Mouse (Mus musculus): ENCODE measurements around the gene Lrch4. TPM values are rescaled to one million over a fixed set of nuclear protein-coding genes. Genes with fewer than 3 reads are reported as not detected.

Gene Lrch4
- polyA plus RNA-seq, 1 experiment from 2014 or later, result 42.6 TPM

GRCm38 (mm10) chr5:137685653-137686052 lies 56.7 kb downstream of the Lrch4 start:
- 95% methylated on average over 3 of the region's 3 CpGs for WGBS
- H3K27me3 ChIP-seq (ENCODE audit: insufficient read depth, low read length), result no peaks in the 10 kb centered on the region
- peaks cover 5% of the 10 kb centered on the region; the same call in 1 of the 2 replicates for H3K4me1 ChIP-seq (replicated peaks; ENCODE audit: insufficient read depth, low read length)
- H3K9me3 ChIP-seq (replicated peaks; ENCODE audit: low read length), result no peaks in the 10 kb centered on the region
- H3K4me3 ChIP-seq (replicated peaks; ENCODE audit: low read depth, low read length), result no peak overlapping the region
- no peak overlapping the region for H3K27ac ChIP-seq
- TF ChIP-seq CTCF (IDR thresholded peaks at IDR 0.05; ENCODE audit: low read depth), result no peak
- DNase-seq (ENCODE audit: low spot score), result no peak
- H3K9ac ChIP-seq (ENCODE audit: low read depth, low read length), result no peak overlapping the region
- ATAC-seq (replicated peaks; ENCODE audit: low FRiP score, low read depth), result no peak
- H3K4me2 ChIP-seq (ENCODE audit: low read length), result no peak overlapping the region
- H3K36me3 ChIP-seq (ENCODE audit: insufficient read depth, low read length), result no peaks in the 10 kb centered on the region

GRCm38 (mm10) chr5:137686127-137686790 lies 57.3 kb downstream of the Lrch4 start:
- no peaks in the 10 kb centered on the region for H3K36me3 ChIP-seq (ENCODE audit: insufficient read depth, low read length)
- no peaks in the 10 kb centered on the region for H3K27me3 ChIP-seq (ENCODE audit: insufficient read depth, low read length)
- no peak overlapping the region for H3K4me3 ChIP-seq (replicated peaks; ENCODE audit: low read depth, low read length)
- no peak overlapping the region for H3K4me2 ChIP-seq (ENCODE audit: low read length)
- WGBS, result 86% methylated on average over 6 of the region's 6 CpGs
- no peaks in the 10 kb centered on the region for H3K9me3 ChIP-seq (replicated peaks; ENCODE audit: low read length)
- peaks cover 5% of the 10 kb centered on the region; the same call in 1 of the 2 replicates for H3K4me1 ChIP-seq (replicated peaks; ENCODE audit: insufficient read depth, low read length)
- H3K9ac ChIP-seq (ENCODE audit: low read depth, low read length), result no peak overlapping the region
- DNase-seq (ENCODE audit: low spot score) (no peak), ATAC-seq (replicated peaks; ENCODE audit: low FRiP score, low read depth) (no peak)
- no peak for TF ChIP-seq CTCF (IDR thresholded peaks at IDR 0.05; ENCODE audit: low read depth)
- H3K27ac ChIP-seq, result no peak overlapping the region

GRCm38 (mm10) chr5:137689974-137690373 lies 61.1 kb downstream of the Lrch4 start:
- TF ChIP-seq CTCF (IDR thresholded peaks at IDR 0.05; ENCODE audit: low read depth), result no peak
- no peak overlapping the region for H3K4me3 ChIP-seq (replicated peaks; ENCODE audit: low read depth, low read length)
- H3K36me3 ChIP-seq (ENCODE audit: insufficient read depth, low read length), result no peaks in the 10 kb centered on the region
- WGBS, result 70% methylated on average over 3 of the region's 3 CpGs
- H3K4me2 ChIP-seq (ENCODE audit: low read length), result no peak overlapping the region
- no peak overlapping the region for H3K9ac ChIP-seq (ENCODE audit: low read depth, low read length)
- no peaks in the 10 kb centered on the region for H3K9me3 ChIP-seq (replicated peaks; ENCODE audit: low read length)
- H3K27ac ChIP-seq, result no peak overlapping the region
- no peaks in the 10 kb centered on the region for H3K4me1 ChIP-seq (replicated peaks; ENCODE audit: insufficient read depth, low read length)
- DNase-seq (ENCODE audit: low spot score), result no peak
- ATAC-seq (replicated peaks; ENCODE audit: low FRiP score, low read depth), result no peak
- H3K27me3 ChIP-seq (ENCODE audit: insufficient read depth, low read length), result no peaks in the 10 kb centered on the region

GRCm38 (mm10) chr5:137690531-137690930 lies 61.6 kb downstream of the Lrch4 start:
- no peak for ATAC-seq (replicated peaks; ENCODE audit: low FRiP score, low read depth)
- 30% methylated on average over 9 of the region's 9 CpGs for WGBS

More at GRCm38 (mm10) chr5:137690531-137690930, 61.6 kb downstream of the Lrch4 start:
- no peak for TF ChIP-seq CTCF (IDR thresholded peaks at IDR 0.05; ENCODE audit: low read depth)
- Histone ChIP-seq H3K9me3 (replicated peaks; ENCODE audit: low read length) (no peaks in the 10 kb centered on the region), H3K27me3 (ENCODE audit: insufficient read depth, low read length) (no peaks in the 10 kb centered on the region), H3K4me1 (replicated peaks; ENCODE audit: insufficient read depth, low read length) (no peaks in the 10 kb centered on the region), H3K9ac (ENCODE audit: low read depth, low read length) (no peak overlapping the region), H3K4me3 (replicated peaks; ENCODE audit: low read depth, low read length) (no peak overlapping the region), H3K4me2 (ENCODE audit: low read length) (no peak overlapping the region), H3K27ac (no peak overlapping the region), H3K36me3 (ENCODE audit: insufficient read depth, low read length) (no peaks in the 10 kb centered on the region)
- no peak for DNase-seq (ENCODE audit: low spot score)

Other genes starting within 250 kb of the Lrch4 start
- 0.16 and 0.23 TPM in 2 replicates for gene Zan, start 152.1 kb upstream of the Lrch4 start, polyA plus RNA-seq (2015; fragmentation: Nextera tagmentation; extraction: Ambion mirVana)
- gene Pop7, start 126.6 kb upstream of the Lrch4 start, polyA plus RNA-seq (2015; fragmentation: Nextera tagmentation; extraction: Ambion mirVana), result 55.1 and 55.6 TPM in 2 replicates
- 9.3 and 10.3 TPM in 2 replicates for gene Gigyf1, start 110.6 kb upstream of the Lrch4 start, polyA plus RNA-seq (2015; fragmentation: Nextera tagmentation; extraction: Ambion mirVana)
- 0.20 TPM in 1 of 2 replicates, not detected in the other for gene Epo, start 95.9 kb upstream of the Lrch4 start, polyA plus RNA-seq (2015; fragmentation: Nextera tagmentation; extraction: Ambion mirVana)
- gene Gnb2, start 95.6 kb upstream of the Lrch4 start, polyA plus RNA-seq (2015; fragmentation: Nextera tagmentation; extraction: Ambion mirVana), result 463 and 480 TPM in 2 replicates
- gene Actl6b, start 75.6 kb upstream of the Lrch4 start, polyA plus RNA-seq (2015; fragmentation: Nextera tagmentation; extraction: Ambion mirVana), result not detected in 2 replicates
- 0.13 TPM in 2 replicates for gene Tfr2, start 59.3 kb upstream of the Lrch4 start, polyA plus RNA-seq (2015; fragmentation: Nextera tagmentation; extraction: Ambion mirVana)
- gene Mospd3, start 28.1 kb upstream of the Lrch4 start, polyA plus RNA-seq (2015; fragmentation: Nextera tagmentation; extraction: Ambion mirVana), result 37.8 and 39.3 TPM in 2 replicates
- 120 and 136 TPM in 2 replicates for gene Pcolce, start 15.3 kb upstream of the Lrch4 start, polyA plus RNA-seq (2015; fragmentation: Nextera tagmentation; extraction: Ambion mirVana)
- 0.14 and 0.17 TPM in 2 replicates for gene Fbxo24, start 119 bp upstream of the Lrch4 start, polyA plus RNA-seq (2015; fragmentation: Nextera tagmentation; extraction: Ambion mirVana)
- gene Gm20605, start 54 bp downstream of the Lrch4 start, polyA plus RNA-seq (2015; fragmentation: Nextera tagmentation; extraction: Ambion mirVana), result 5.3 and 6.2 TPM in 2 replicates
- 5.3 and 5.4 TPM in 2 replicates for gene Sap25, start 12.2 kb downstream of the Lrch4 start, polyA plus RNA-seq (2015; fragmentation: Nextera tagmentation; extraction: Ambion mirVana)
- 1.3 and 1.4 TPM in 2 replicates for gene Irs3, start 16.6 kb downstream of the Lrch4 start, polyA plus RNA-seq (2015; fragmentation: Nextera tagmentation; extraction: Ambion mirVana)
- 20.8 and 21.2 TPM in 2 replicates for gene Agfg2, start 55.6 kb downstream of the Lrch4 start, polyA plus RNA-seq (2015; fragmentation: Nextera tagmentation; extraction: Ambion mirVana)
- 1.2 and 1.6 TPM in 2 replicates for gene Nyap1, start 112.5 kb downstream of the Lrch4 start, polyA plus RNA-seq (2015; fragmentation: Nextera tagmentation; extraction: Ambion mirVana)
- gene Tsc22d4, start 116.6 kb downstream of the Lrch4 start, polyA plus RNA-seq (2015; fragmentation: Nextera tagmentation; extraction: Ambion mirVana), result 107 and 110 TPM in 2 replicates
- 28.8 and 32.4 TPM in 2 replicates for gene Ppp1r35, start 149.7 kb downstream of the Lrch4 start, polyA plus RNA-seq (2015; fragmentation: Nextera tagmentation; extraction: Ambion mirVana)
- gene Mepce, start 158.5 kb downstream of the Lrch4 start, polyA plus RNA-seq (2015; fragmentation: Nextera tagmentation; extraction: Ambion mirVana), result 11.6 and 12.3 TPM in 2 replicates
- gene Zcwpw1, start 158.7 kb downstream of the Lrch4 start, polyA plus RNA-seq (2015; fragmentation: Nextera tagmentation; extraction: Ambion mirVana), result 14.5 and 15.7 TPM in 2 replicates
- 0.69 and 0.70 TPM in 2 replicates for gene Pilra, start 207.2 kb downstream of the Lrch4 start, polyA plus RNA-seq (2015; fragmentation: Nextera tagmentation; extraction: Ambion mirVana)
- 0.39 and 0.45 TPM in 2 replicates for gene Pilrb1, start 229.0 kb downstream of the Lrch4 start, polyA plus RNA-seq (2015; fragmentation: Nextera tagmentation; extraction: Ambion mirVana)
- 0.16 and 0.84 TPM in 2 replicates for gene Pilrb2, start 242.7 kb downstream of the Lrch4 start, polyA plus RNA-seq (2015; fragmentation: Nextera tagmentation; extraction: Ambion mirVana)